Mouse (Mus musculus) forebrain, embryonic 14.5 days (tissue): Measurements from ENCODE around the gene Rap2a. TPM values are rescaled to one million over a fixed set of nuclear protein-coding genes. Genes with fewer than 3 reads are reported as not detected.

Experiments used
- ATAC-seq: fragments of 200-750 bp; cut with Nextera tagmentation; 2 replicates; pipeline ENCODE4 v1.8.0; 2017; ENCODE audit warnings: mild to moderate bottlenecking, moderate library complexity
- DNase-seq: peaks from one replicate; pipeline ENCODE4 v3.0.0-alpha.2; 2015; ENCODE audit warnings: low spot score
- H3K27ac ChIP-seq: fragments of 300-500 bp; sonication (generic); 2 replicates; pipeline ENCODE4 v1.5.1; 2014; ENCODE audit warnings: low read depth, mild to moderate bottlenecking, control low read depth, low read length, moderate library complexity
- H3K27me3 ChIP-seq: fragments of 300-500 bp; sonication (generic); replicated peaks from 2 replicates; pipeline ENCODE4 v1.6.1; 2014; ENCODE audit warnings: low read length, control low read depth, mixed read lengths; ENCODE audit not compliant: control insufficient read depth, insufficient read depth
- H3K36me3 ChIP-seq: fragments of 300-500 bp; sonication (generic); 2 replicates; pipeline ENCODE4 v1.6.1; 2014; ENCODE audit warnings: low read length, control low read depth; ENCODE audit not compliant: control insufficient read depth, insufficient read depth
- H3K4me1 ChIP-seq: fragments of 300-500 bp; sonication (generic); 2 replicates; pipeline ENCODE4 v1.6.1; 2014; ENCODE audit warnings: antibody characterized with exemption, low read length, control low read depth; ENCODE audit not compliant: control insufficient read depth, insufficient read depth
- H3K4me2 ChIP-seq: fragments of 300-500 bp; sonication (generic); 2 replicates; pipeline ENCODE4 v1.6.1; 2014; ENCODE audit warnings: mild to moderate bottlenecking, control low read depth, low read length
- H3K4me3 ChIP-seq: fragments of 300-500 bp; sonication (generic); 2 replicates; pipeline ENCODE4 v1.5.1; 2014; ENCODE audit warnings: low read depth, low read length, control low read depth
- H3K9ac ChIP-seq: fragments of 300-500 bp; sonication (generic); 2 replicates; pipeline ENCODE4 v1.6.1; 2014; ENCODE audit warnings: mild to moderate bottlenecking, low read length, control low read depth, moderate library complexity
- H3K9me3 ChIP-seq: fragments of 300-500 bp; sonication (generic); replicated peaks from 2 replicates; pipeline ENCODE4 v1.6.1; 2016; ENCODE audit warnings: low read length, control low read depth, mixed read lengths; ENCODE audit not compliant: control insufficient read depth
- WGBS: fragments of 180-500 bp; shearing (Covaris S2); extraction: QIAGEN DNeasy Blood & Tissue Kit; methylation state at CpG from one replicate; pipeline ENCODE4 v1.1.7; 2014; 5-methylcytosine and 5-hydroxymethylcytosine counted together
- polyA plus RNA-seq: library from polyadenylated mRNA; unstranded; fragments of >200 nt; fragmentation: Nextera tagmentation; extraction: Ambion mirVana; gene quantifications from 2 replicates; pipeline ENCODE4 v1.2.1, GENCODE M21; 2014

Gene Rap2a
- polyA plus RNA-seq, 1 experiment from 2014 or later = 11.7 TPM

GRCm38 (mm10) chr14:120504928-120505461 lies 26.8 kb downstream of the Rap2a start:
- no peak for DNase-seq
- H3K27ac ChIP-seq = no peak overlapping the region
- 0 out of 2 replicates have a peak, but pooled peaks cover 3% of the 10 kb centered on the region for H3K36me3 ChIP-seq
- no peak overlapping the region for H3K4me3 ChIP-seq
- no peaks in the 10 kb centered on the region for H3K9me3 ChIP-seq
- ATAC-seq = no peak
- no peak overlapping the region for H3K9ac ChIP-seq
- H3K27me3 ChIP-seq = no peaks in the 10 kb centered on the region
- peaks cover 6% of the 10 kb centered on the region; the same call in 1 of the 2 replicates for H3K4me1 ChIP-seq
- 92% methylated on average over 18 of the region's 18 CpGs for WGBS
- H3K4me2 ChIP-seq = no peak overlapping the region

- Histone ChIP-seq H3K36me3 (0 out of 2 replicates have a peak, but pooled peaks cover 3% of the 10 kb centered on the region), H3K9ac (no peak overlapping the region), H3K4me2 (no peak overlapping the region), H3K9me3 (no peaks in the 10 kb centered on the region), H3K27me3 (no peaks in the 10 kb centered on the region), H3K27ac (no peak overlapping the region), H3K4me1 (peaks cover 6% of the 10 kb centered on the region; the same call in 1 of the 2 replicates), H3K4me3 (no peak overlapping the region)
- DNase-seq = no peak
- 93% methylated on average over 6 of the region's 6 CpGs for WGBS
- ATAC-seq = no peak
Measured at GRCm38 (mm10) chr14:120505918-120506317, 27.7 kb downstream of the Rap2a start.

- H3K4me2 ChIP-seq = 0 out of 2 replicates have a peak overlapping the region, but pooled peaks have one; percentile 9
- H3K4me3 ChIP-seq = no peak overlapping the region
- H3K9ac ChIP-seq = no peak overlapping the region
- peak overlapping the region; percentile 23; the same call in 1 of the 2 replicates for H3K27ac ChIP-seq
- ATAC-seq (peak; percentile 81), DNase-seq (peak; percentile 68)
- H3K27me3 ChIP-seq = no peaks in the 10 kb centered on the region
- WGBS = 10% methylated on average over 12 of the region's 12 CpGs
- no peaks in the 10 kb centered on the region for H3K9me3 ChIP-seq
- peaks cover 6% of the 10 kb centered on the region; the same call in 1 of the 2 replicates for H3K4me1 ChIP-seq
- H3K36me3 ChIP-seq = 0 out of 2 replicates have a peak, but pooled peaks cover 3% of the 10 kb centered on the region
Measured at GRCm38 (mm10) chr14:120507516-120507915, 29.3 kb downstream of the Rap2a start.

- 0 out of 2 replicates have a peak, but pooled peaks cover 3% of the 10 kb centered on the region for H3K36me3 ChIP-seq
- no peak overlapping the region for H3K4me3 ChIP-seq
- DNase-seq (no peak), ATAC-seq (no peak)
- no peak overlapping the region for H3K4me2 ChIP-seq
- H3K27me3 ChIP-seq = no peaks in the 10 kb centered on the region
- no peak overlapping the region for H3K27ac ChIP-seq
- no peaks in the 10 kb centered on the region for H3K9me3 ChIP-seq
- H3K4me1 ChIP-seq = peaks cover 6% of the 10 kb centered on the region; the same call in 1 of the 2 replicates
- no peak overlapping the region for H3K9ac ChIP-seq
- 87% methylated on average over 16 of the region's 16 CpGs for WGBS
Measured at GRCm38 (mm10) chr14:120508566-120509365, 30.5 kb downstream of the Rap2a start.

- H3K4me2 ChIP-seq = no peak overlapping the region
- no peak for ATAC-seq
- H3K36me3 ChIP-seq = 0 out of 2 replicates have a peak, but pooled peaks cover 3% of the 10 kb centered on the region
- H3K27ac ChIP-seq = no peak overlapping the region
- 90% methylated on average over 5 of the region's 5 CpGs for WGBS
- H3K9ac ChIP-seq = no peak overlapping the region
- no peak for DNase-seq
- H3K4me1 ChIP-seq = peaks cover 6% of the 10 kb centered on the region; the same call in 1 of the 2 replicates
- H3K9me3 ChIP-seq = no peaks in the 10 kb centered on the region
- H3K27me3 ChIP-seq = no peaks in the 10 kb centered on the region
- no peak overlapping the region for H3K4me3 ChIP-seq
Measured at GRCm38 (mm10) chr14:120509366-120509640, 31.1 kb downstream of the Rap2a start.

GRCm38 (mm10) chr14:120511821-120512220 lies 33.6 kb downstream of the Rap2a start:
- 93% methylated on average over 5 of the region's 5 CpGs for WGBS
- Histone ChIP-seq H3K36me3 (no peaks in the 10 kb centered on the region), H3K4me1 (peaks cover 6% of the 10 kb centered on the region; the same call in 1 of the 2 replicates), H3K27ac (no peak overlapping the region), H3K27me3 (no peaks in the 10 kb centered on the region), H3K9me3 (no peaks in the 10 kb centered on the region), H3K4me3 (no peak overlapping the region), H3K9ac (no peak overlapping the region), H3K4me2 (no peak overlapping the region)
- DNase-seq = no peak
- no peak for ATAC-seq

- Histone ChIP-seq H3K27me3 (no peaks in the 10 kb centered on the region), H3K9me3 (no peaks in the 10 kb centered on the region), H3K9ac (no peak overlapping the region), H3K4me2 (no peak overlapping the region), H3K4me3 (no peak overlapping the region), H3K27ac (no peak overlapping the region), H3K4me1 (no peaks in the 10 kb centered on the region), H3K36me3 (no peaks in the 10 kb centered on the region)
- 58% methylated on average over 4 of the region's 4 CpGs for WGBS
- peak; percentile 15 for DNase-seq
- no peak for ATAC-seq
Measured at GRCm38 (mm10) chr14:120514821-120515271, 36.6 kb downstream of the Rap2a start.

GRCm38 (mm10) chr14:120515376-120515775 lies 37.1 kb downstream of the Rap2a start:
- WGBS = 89% methylated on average over 1 of the region's 1 CpGs
- no peak overlapping the region for H3K9ac ChIP-seq

GRCm38 (mm10) chr14:120518706-120519105 lies 40.5 kb downstream of the Rap2a start:
- Histone ChIP-seq H3K4me1 (no peaks in the 10 kb centered on the region), H3K36me3 (no peaks in the 10 kb centered on the region), H3K9ac (no peak overlapping the region), H3K27ac (no peak overlapping the region), H3K4me3 (no peak overlapping the region), H3K4me2 (no peak overlapping the region), H3K27me3 (no peaks in the 10 kb centered on the region), H3K9me3 (no peaks in the 10 kb centered on the region)
- ATAC-seq = no peak
- no peak for DNase-seq
- 90% methylated on average over 5 of the region's 5 CpGs for WGBS

More at GRCm38 (mm10) chr14:120515376-120515775, 37.1 kb downstream of the Rap2a start:
- ATAC-seq (no peak), DNase-seq (peak; percentile 32)
- Histone ChIP-seq H3K4me1 (no peaks in the 10 kb centered on the region), H3K27me3 (no peaks in the 10 kb centered on the region), H3K9me3 (no peaks in the 10 kb centered on the region), H3K4me2 (no peak overlapping the region), H3K36me3 (no peaks in the 10 kb centered on the region), H3K4me3 (no peak overlapping the region), H3K27ac (no peak overlapping the region)
